In genomic region chr9:79346371-79347096, GRCm38 (mm10) we compare ENCODE assay signal across 10 mouse cellular contexts.
DNase-seq lines count a peak whose midpoint lies in the region; ATAC-seq lines count a peak whose summit lies in the region.
"Had no signal": no experiment of that assay in that cellular context is flagged by ENCODE, and none has a peak within 500 bp of the region (broad histone marks: within the 10 kb centered on the region; RNA-seq: fewer than 3 reads in every experiment).

No protein-coding gene starts in this region.

- no peak overlapping the region for H3K4me2 ChIP-seq in heart, embryonic 12.5 days
- H3K4me2 ChIP-seq: forebrain, embryonic 13.5 days; intestine, embryonic 15.5 days had no signal

- H3K4me3 ChIP-seq in heart, embryonic 12.5 days = no peak overlapping the region
- H3K4me3 ChIP-seq: forebrain, embryonic 13.5 days; intestine, embryonic 15.5 days had no signal

- H3K27me3 ChIP-seq in heart, embryonic 12.5 days (replicated peaks) = no peaks in the 10 kb centered on the region
- H3K27me3 ChIP-seq: forebrain, embryonic 13.5 days; intestine, embryonic 15.5 days had no signal

- H3K9me3 ChIP-seq in heart, embryonic 12.5 days (replicated peaks) = peaks cover 10% of the 10 kb centered on the region; the same call in 1 of the 2 replicates
- H3K9me3 ChIP-seq: intestine, embryonic 15.5 days had no signal

- DNase-seq in heart, adult 9 months (ENCODE audit: low spot score in 2 of 2) = peak; percentile 2 to 10
- peak; percentile 9 for DNase-seq in Muller cell, postnatal 12 days (ENCODE audit: inconsistent ontology term)
- DNase-seq in adrenal gland, postnatal 14 days = peak; percentile 51
- DNase-seq in cerebellum, adult 9-11 months = peak; percentile 85
- no peak for DNase-seq in embryo, embryonic 11 days
- DNase-seq in left cerebral cortex, postnatal 36 days (ENCODE audit: low spot score in 2 of 2) = no peak

- ATAC-seq in heart, embryonic 12.5 days (ENCODE audit: insufficient number of reproducible peaks, low FRiP score) = no peak
- ATAC-seq: forebrain, embryonic 13.5 days; intestine, embryonic 15.5 days had no signal

- H3K36me3 ChIP-seq in heart, embryonic 12.5 days = no peaks in the 10 kb centered on the region
- H3K36me3 ChIP-seq: intestine, embryonic 15.5 days had no signal

- H3K9ac ChIP-seq in heart, embryonic 12.5 days = no peak overlapping the region
- H3K9ac ChIP-seq: forebrain, embryonic 13.5 days; intestine, embryonic 15.5 days; liver, embryonic 14.5 days had no signal

- intact Hi-C loops in left cerebral cortex, postnatal 36 days (cut with DNase I) = no loop called here

- WGBS in heart, embryonic 12.5 days = 82% methylated on average over 15 of the region's 15 CpGs

- H3K4me1 ChIP-seq in heart, embryonic 12.5 days (replicated peaks) = no peaks in the 10 kb centered on the region
- H3K4me1 ChIP-seq: forebrain, embryonic 13.5 days; intestine, embryonic 15.5 days had no signal

- no peak overlapping the region for H3K27ac ChIP-seq in heart, embryonic 12.5 days (ENCODE audit: poor library complexity, severe bottlenecking)
- H3K27ac ChIP-seq: forebrain, embryonic 13.5 days; intestine, embryonic 15.5 days; liver, embryonic 14.5 days had no signal

Comparison
In these comparisons a context has a peak if more than half of its experiments do, and no peak if none do; other contexts are left out.
1. DNase-seq: peak in heart, adult 9 months (2 of 2), Muller cell, postnatal 12 days (single experiment), adrenal gland, postnatal 14 days (single experiment) and cerebellum, adult 9-11 months (single experiment); none in embryo, embryonic 11 days (single experiment) and left cerebral cortex, postnatal 36 days (0 of 2).